Comparison of ENCODE assay signal across 25 mouse cellular contexts in the genomic region with DNA sequence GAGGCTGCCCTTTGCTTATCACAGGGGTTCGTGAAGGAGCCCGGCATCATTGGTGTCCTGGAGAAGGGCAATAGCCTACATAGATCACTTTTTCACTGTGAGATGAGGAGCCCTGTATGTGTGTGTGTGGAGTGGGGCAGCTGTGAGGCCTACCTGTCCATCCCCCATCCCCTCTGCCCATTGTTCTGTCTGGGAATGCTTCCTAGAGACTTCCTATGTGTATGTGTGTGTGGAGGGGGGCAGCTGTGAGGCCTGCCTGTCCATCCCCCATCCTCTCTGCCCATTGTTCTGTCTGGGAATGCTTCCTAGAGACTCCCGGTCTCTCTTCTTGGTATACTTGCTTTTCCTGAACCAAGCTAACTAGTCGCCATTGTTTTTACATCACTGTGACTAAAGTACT. TPM values are rescaled to one million over a fixed set of nuclear protein-coding genes. Genes with fewer than 3 reads are reported as not detected.
DNase-seq lines count a peak whose midpoint lies in the region; ATAC-seq and TF ChIP-seq lines count a peak whose summit lies in the region.
"Had no signal": no experiment of that assay in that cellular context is flagged by ENCODE, and none has a peak within 500 bp of the region (broad histone marks: within the 10 kb centered on the region; RNA-seq: fewer than 3 reads in every experiment).

No protein-coding gene starts in this region.

- peaks cover 15% of the 10 kb centered on the region for H3K4me1 ChIP-seq in heart, embryonic 10.5 days
- no peaks in the 10 kb centered on the region for H3K4me1 ChIP-seq in lung, embryonic 14.5 days (ENCODE audit: insufficient read depth)
- no peaks in the 10 kb centered on the region for H3K4me1 ChIP-seq in lung, postnatal 0 days (ENCODE audit: insufficient read depth, low read depth, low read length)
- H3K4me1 ChIP-seq: forebrain, embryonic 13.5 days had no signal

- H3K4me3 ChIP-seq in heart, embryonic 10.5 days = no peak overlapping the region
- H3K4me3 ChIP-seq in lung, embryonic 14.5 days (ENCODE audit: low read depth, low read length) = no peak overlapping the region
- no peak overlapping the region for H3K4me3 ChIP-seq in lung, postnatal 0 days (ENCODE audit: low read depth, low read length)
- H3K4me3 ChIP-seq: forebrain, embryonic 10.5 days; forebrain, embryonic 13.5 days had no signal

- no peak overlapping the region for H3K9ac ChIP-seq in lung, embryonic 14.5 days
- H3K9ac ChIP-seq in lung, postnatal 0 days (replicated peaks; ENCODE audit: low read depth) = no peak overlapping the region
- H3K9ac ChIP-seq: forebrain, embryonic 13.5 days; hindbrain, embryonic 14.5 days had no signal

- TF ChIP-seq CTCF in lung, embryonic 14.5 days (IDR thresholded peaks at IDR 0.05; ENCODE audit: low read depth) = no peak
- no peak for TF ChIP-seq CTCF in lung, postnatal 0 days (IDR thresholded peaks at IDR 0.05)

- ATAC-seq in lung, embryonic 14.5 days (ENCODE audit: insufficient read depth) = peak; percentile 66
- peak; percentile 66 for ATAC-seq in lung, postnatal 0 days
- ATAC-seq: forebrain, embryonic 13.5 days; forebrain, embryonic 16.5 days; hindbrain, postnatal 0 days; inflammation-experienced regulatory T-cells, adult 6 months; Patski had no signal

- peaks cover 40% of the 10 kb centered on the region for H3K36me3 ChIP-seq in heart, embryonic 10.5 days
- H3K36me3 ChIP-seq in lung, embryonic 14.5 days (ENCODE audit: insufficient read depth) = peaks cover 27% of the 10 kb centered on the region
- no peaks in the 10 kb centered on the region for H3K36me3 ChIP-seq in lung, postnatal 0 days (ENCODE audit: insufficient read depth, low read length)

- 74% methylated on average over 4 of the region's 4 CpGs for WGBS in heart, embryonic 10.5 days
- WGBS in lung, embryonic 14.5 days = 76% methylated on average over 4 of the region's 4 CpGs
- WGBS in lung, postnatal 0 days = 64% methylated on average over 4 of the region's 4 CpGs

- no peaks in the 10 kb centered on the region for H3K27me3 ChIP-seq in heart, embryonic 10.5 days (ENCODE audit: insufficient read depth, poor library complexity, severe bottlenecking)
- H3K27me3 ChIP-seq in lung, embryonic 14.5 days (ENCODE audit: insufficient read depth, low read length) = no peaks in the 10 kb centered on the region
- no peaks in the 10 kb centered on the region for H3K27me3 ChIP-seq in lung, postnatal 0 days (replicated peaks; ENCODE audit: insufficient read depth, low read length)
- H3K27me3 ChIP-seq: CH12.LX; forebrain, embryonic 13.5 days; Patski had no signal

- H3K27ac ChIP-seq in heart, embryonic 10.5 days = peak overlapping the region; percentile 6; the same call in 1 of the 2 replicates
- no peak overlapping the region for H3K27ac ChIP-seq in lung, embryonic 14.5 days (ENCODE audit: low read depth)
- no peak overlapping the region for H3K27ac ChIP-seq in lung, postnatal 0 days (ENCODE audit: low read length)
- H3K27ac ChIP-seq: forebrain, embryonic 10.5 days; forebrain, embryonic 13.5 days; hindbrain, embryonic 14.5 days; hindbrain, postnatal 0 days had no signal

- DNase-seq in heart, embryonic 10.5 days (ENCODE audit: low spot score) = no peak
- DNase-seq in heart, postnatal 4 days = no peak
- peak; percentile 28 for DNase-seq in lung, embryonic 14.5 days
- DNase-seq in lung, adult 18-20 months = no peak
- DNase-seq in lung, postnatal 0 days (ENCODE audit: low spot score) = no peak
- DNase-seq in lung, postnatal 25 days (ENCODE audit: low spot score) = no peak
- DNase-seq: adrenal gland, postnatal 10 days; adrenal gland, postnatal 36 days; B cell, adult 2 months; cerebellum, adult 18-20 months; cerebellum, adult 9-10 months; cerebellum, postnatal 14 days; gastrocnemius, postnatal 10 days; gastrocnemius, postnatal 36 days; heart, postnatal 10 days; heart, postnatal 36 days had no signal

- no peak overlapping the region for H3K4me2 ChIP-seq in lung, embryonic 14.5 days
- no peak overlapping the region for H3K4me2 ChIP-seq in lung, postnatal 0 days (replicated peaks; ENCODE audit: low read depth, low read length)
- H3K4me2 ChIP-seq: forebrain, embryonic 13.5 days; hindbrain, embryonic 14.5 days had no signal

- H3K9me3 ChIP-seq in heart, embryonic 10.5 days = no peaks in the 10 kb centered on the region
- H3K9me3 ChIP-seq in lung, embryonic 14.5 days (ENCODE audit: low read depth, low read length) = peaks cover 3% of the 10 kb centered on the region; the same call in 1 of the 2 replicates
- H3K9me3 ChIP-seq in lung, postnatal 0 days (ENCODE audit: low read length) = no peaks in the 10 kb centered on the region
- H3K9me3 ChIP-seq: forebrain, embryonic 10.5 days; forebrain, embryonic 13.5 days; G1E had no signal

- no peak for TF ChIP-seq EP300 in lung, postnatal 0 days (IDR thresholded peaks at IDR 0.05)

RNA-seq across cellular contexts. Expression of gene Agpat4, which starts 8.6 kb away (rescaled TPM):
- 26.6 and 32.5 TPM in 2 replicates for polyA plus RNA-seq in heart, embryonic 10.5 days (2016; fragmentation: Nextera tagmentation; extraction: Ambion mirVana)
- total RNA-seq in heart, postnatal 4 days (2021) = 1 to 10 TPM; 7.8 to 8.9 TPM
- 27.4 and 28.2 TPM in 2 replicates for polyA plus RNA-seq in lung, embryonic 14.5 days (2014; fragmentation: Nextera tagmentation; extraction: Ambion mirVana)
- 58.2 and 66.2 TPM in 2 replicates for polyA plus RNA-seq in lung, postnatal 0 days (2015; fragmentation: Nextera tagmentation; extraction: Ambion mirVana)
